Mouse (Mus musculus): ENCODE results near the gene Lipm. TPM values are rescaled to one million over a fixed set of nuclear protein-coding genes. Genes with fewer than 3 reads are reported as not detected.

Gene Lipm
- total RNA-seq, 1 experiment, result 0.09 TPM

GRCm38 (mm10) chr19:34166386-34166785 is 65.7 kb downstream of the Lipm start:
- H3K9ac ChIP-seq (ENCODE audit: insufficient read depth, low read depth, low read length, poor library complexity, severe bottlenecking), result no peak overlapping the region
- DNase-seq (ENCODE audit: low read depth, low spot score), result no peak
- TF ChIP-seq HCFC1 (IDR thresholded peaks at IDR 0.05; ENCODE audit: borderline replicate concordance, insufficient read depth, low read length) (no peak), ZNF384 (IDR thresholded peaks at IDR 0.05; ENCODE audit: low read depth, low read length) (no peak), MAFK (IDR thresholded peaks at IDR 0.05; ENCODE audit: insufficient read depth, low read depth, low read length) (no peak), ZC3H11A (IDR thresholded peaks at IDR 0.05; ENCODE audit: borderline replicate concordance, low read depth, low read length) (no peak), CHD2 (IDR thresholded peaks at IDR 0.05; ENCODE audit: low read depth, low read length) (no peak)
- H3K9me3 ChIP-seq (ENCODE audit: control insufficient read depth, insufficient read depth, low read depth, low read length), result no peaks in the 10 kb centered on the region
- no peaks in the 10 kb centered on the region for H3K36me3 ChIP-seq (ENCODE audit: control insufficient read depth, insufficient read depth, low read length, poor library complexity, severe bottlenecking)
- in situ Hi-C loops (cut with MboI; ENCODE audit: low sequenced_read_pairs in 2 of 2, unreplicated experiment in 2 of 2), result no loop called here
- H3K4me3 ChIP-seq (ENCODE audit: insufficient read depth in 1 of 2, low read depth in 1 of 2, low read length in 2 of 2, poor library complexity in 1 of 2, severe bottlenecking in 1 of 2), result no peak overlapping the region
- H3K4me1 ChIP-seq (ENCODE audit: control insufficient read depth in 2 of 2, insufficient read depth in 2 of 2, low read length in 2 of 2, poor library complexity in 1 of 2), result no peaks in the 10 kb centered on the region
- no peak overlapping the region for H3K27ac ChIP-seq (ENCODE audit: insufficient read depth, low read depth, low read length, poor library complexity, severe bottlenecking)

- H3K4me3 ChIP-seq (ENCODE audit: insufficient read depth in 1 of 2, low read depth in 1 of 2, low read length in 2 of 2, poor library complexity in 1 of 2, severe bottlenecking in 1 of 2), result no peak overlapping the region
- TF ChIP-seq ZNF384 (IDR thresholded peaks at IDR 0.05; ENCODE audit: low read depth, low read length) (no peak), CHD2 (IDR thresholded peaks at IDR 0.05; ENCODE audit: low read depth, low read length) (no peak), MAFK (IDR thresholded peaks at IDR 0.05; ENCODE audit: insufficient read depth, low read depth, low read length) (no peak), ZC3H11A (IDR thresholded peaks at IDR 0.05; ENCODE audit: borderline replicate concordance, low read depth, low read length) (no peak), HCFC1 (IDR thresholded peaks at IDR 0.05; ENCODE audit: borderline replicate concordance, insufficient read depth, low read length) (no peak)
- no peak overlapping the region for H3K9ac ChIP-seq (ENCODE audit: insufficient read depth, low read depth, low read length, poor library complexity, severe bottlenecking)
- no peak overlapping the region for H3K27ac ChIP-seq (ENCODE audit: insufficient read depth, low read depth, low read length, poor library complexity, severe bottlenecking)
- H3K4me1 ChIP-seq (ENCODE audit: control insufficient read depth in 2 of 2, insufficient read depth in 2 of 2, low read length in 2 of 2, poor library complexity in 1 of 2), result no peaks in the 10 kb centered on the region
- no peak for DNase-seq (ENCODE audit: low read depth, low spot score)
- H3K36me3 ChIP-seq (ENCODE audit: control insufficient read depth, insufficient read depth, low read length, poor library complexity, severe bottlenecking), result no peaks in the 10 kb centered on the region
- H3K9me3 ChIP-seq (ENCODE audit: control insufficient read depth, insufficient read depth, low read depth, low read length), result no peaks in the 10 kb centered on the region
- in situ Hi-C loops (cut with MboI; ENCODE audit: low sequenced_read_pairs in 2 of 2, unreplicated experiment in 2 of 2), result no loop called here
These were observed 67.3 kb downstream of the Lipm start for GRCm38 (mm10) chr19:34167896-34168661.

- in situ Hi-C loops (cut with MboI; ENCODE audit: low sequenced_read_pairs in 2 of 2, unreplicated experiment in 2 of 2), result no loop called here
- no peaks in the 10 kb centered on the region for H3K36me3 ChIP-seq (ENCODE audit: control insufficient read depth, insufficient read depth, low read length, poor library complexity, severe bottlenecking)
- TF ChIP-seq MAFK (IDR thresholded peaks at IDR 0.05; ENCODE audit: insufficient read depth, low read depth, low read length) (no peak), ZNF384 (IDR thresholded peaks at IDR 0.05; ENCODE audit: low read depth, low read length) (no peak), HCFC1 (IDR thresholded peaks at IDR 0.05; ENCODE audit: borderline replicate concordance, insufficient read depth, low read length) (no peak), CHD2 (IDR thresholded peaks at IDR 0.05; ENCODE audit: low read depth, low read length) (no peak), ZC3H11A (IDR thresholded peaks at IDR 0.05; ENCODE audit: borderline replicate concordance, low read depth, low read length) (no peak)
- H3K27ac ChIP-seq (ENCODE audit: insufficient read depth, low read depth, low read length, poor library complexity, severe bottlenecking), result no peak overlapping the region
- no peak overlapping the region for H3K9ac ChIP-seq (ENCODE audit: insufficient read depth, low read depth, low read length, poor library complexity, severe bottlenecking)
- no peaks in the 10 kb centered on the region for H3K9me3 ChIP-seq (ENCODE audit: control insufficient read depth, insufficient read depth, low read depth, low read length)
- no peak overlapping the region for H3K4me3 ChIP-seq (ENCODE audit: insufficient read depth in 1 of 2, low read depth in 1 of 2, low read length in 2 of 2, poor library complexity in 1 of 2, severe bottlenecking in 1 of 2)
- no peak for DNase-seq (ENCODE audit: low read depth, low spot score)
- H3K4me1 ChIP-seq (ENCODE audit: control insufficient read depth in 2 of 2, insufficient read depth in 2 of 2, low read length in 2 of 2, poor library complexity in 1 of 2), result no peaks in the 10 kb centered on the region
These were observed 68.4 kb downstream of the Lipm start for GRCm38 (mm10) chr19:34169121-34169520.

GRCm38 (mm10) chr19:34171167-34171566 is 70.4 kb downstream of the Lipm start:
- H3K9me3 ChIP-seq (ENCODE audit: control insufficient read depth, insufficient read depth, low read depth, low read length), result no peaks in the 10 kb centered on the region
- H3K4me3 ChIP-seq (ENCODE audit: insufficient read depth in 1 of 2, low read depth in 1 of 2, low read length in 2 of 2, poor library complexity in 1 of 2, severe bottlenecking in 1 of 2), result no peak overlapping the region
- no peak overlapping the region for H3K27ac ChIP-seq (ENCODE audit: insufficient read depth, low read depth, low read length, poor library complexity, severe bottlenecking)
- in situ Hi-C loops (cut with MboI; ENCODE audit: low sequenced_read_pairs in 2 of 2, unreplicated experiment in 2 of 2), result no loop called here
- no peaks in the 10 kb centered on the region for H3K36me3 ChIP-seq (ENCODE audit: control insufficient read depth, insufficient read depth, low read length, poor library complexity, severe bottlenecking)
- no peaks in the 10 kb centered on the region for H3K4me1 ChIP-seq (ENCODE audit: control insufficient read depth in 2 of 2, insufficient read depth in 2 of 2, low read length in 2 of 2, poor library complexity in 1 of 2)
- H3K9ac ChIP-seq (ENCODE audit: insufficient read depth, low read depth, low read length, poor library complexity, severe bottlenecking), result no peak overlapping the region
- TF ChIP-seq CHD2 (IDR thresholded peaks at IDR 0.05; ENCODE audit: low read depth, low read length), result no peak
- TF ChIP-seq HCFC1 (IDR thresholded peaks at IDR 0.05; ENCODE audit: borderline replicate concordance, insufficient read depth, low read length), result no peak
- TF ChIP-seq MAFK (IDR thresholded peaks at IDR 0.05; ENCODE audit: insufficient read depth, low read depth, low read length), result no peak
- TF ChIP-seq ZNF384 (IDR thresholded peaks at IDR 0.05; ENCODE audit: low read depth, low read length), result no peak
- no peak for TF ChIP-seq ZC3H11A (IDR thresholded peaks at IDR 0.05; ENCODE audit: borderline replicate concordance, low read depth, low read length)
- no peak for DNase-seq (ENCODE audit: low read depth, low spot score)

Other genes with a start within 250 kb of the Lipm start
- not detected in 2 replicates for gene Lipf, start 139.7 kb upstream of the Lipm start, total RNA-seq (2012; rRNA removed)
- not detected in 2 replicates for gene Lipk, start 92.6 kb upstream of the Lipm start, total RNA-seq (2012; rRNA removed)
- not detected in 2 replicates for gene Lipn, start 33.6 kb upstream of the Lipm start, total RNA-seq (2012; rRNA removed)
- 0.48 and 1.2 TPM in 2 replicates for gene Ankrd22, start 65.1 kb downstream of the Lipm start, total RNA-seq (2012; rRNA removed)
- 2.6 and 5.1 TPM in 2 replicates for gene Stambpl1, start 91.3 kb downstream of the Lipm start, total RNA-seq (2012; rRNA removed)
- 180 and 421 TPM in 2 replicates for gene Acta2, start 154.7 kb downstream of the Lipm start, total RNA-seq (2012; rRNA removed)
- 3.1 and 3.2 TPM in 2 replicates for gene Fas, start 189.7 kb downstream of the Lipm start, total RNA-seq (2012; rRNA removed)

All from ES-E14 (cell line).